Mouse (Mus musculus): Measurements from ENCODE around the gene Cmtm3. TPM values are rescaled to one million over a fixed set of nuclear protein-coding genes. Genes with fewer than 3 reads are reported as not detected.
A peak's percentile ranks its signal among the peaks of the same experiment; 100 is the strongest.

Gene Cmtm3
- polyA plus RNA-seq, 1 experiment: 22.8 TPM

DNA sequence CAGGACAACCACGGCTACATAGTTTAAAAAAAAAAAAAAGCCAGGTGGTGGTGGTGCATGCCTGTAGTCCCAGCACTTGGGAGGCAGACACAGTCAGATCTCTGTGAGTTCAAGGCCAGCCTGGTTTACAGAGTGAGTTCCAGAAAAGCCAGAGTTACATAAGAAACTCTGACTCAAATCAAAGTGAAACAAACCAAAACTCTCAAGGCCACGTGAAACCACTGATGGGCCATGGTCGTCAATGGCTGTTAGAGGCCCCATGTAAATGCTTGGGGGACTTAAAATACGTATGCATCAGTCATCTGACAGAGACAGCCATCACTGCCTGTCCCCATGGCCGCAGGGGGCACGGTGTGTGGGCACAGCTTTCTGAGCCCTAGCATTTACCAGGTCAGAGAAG, 31.9 kb downstream of the Cmtm3 start:
- Histone ChIP-seq H3K4me1 (ENCODE audit: control insufficient read depth, insufficient read depth, low read length) (no peaks in the 10 kb centered on the region), H3K4me3 (replicated peaks; ENCODE audit: control insufficient read depth, low read depth, low read length) (no peak overlapping the region), H3K27ac (ENCODE audit: control insufficient read depth, insufficient read depth, low read depth, low read length, poor library complexity) (no peak overlapping the region)
- WGBS: 79% methylated on average over 6 of the region's 6 CpGs
- no peak for TF ChIP-seq POLR2A (IDR thresholded peaks at IDR 0.05; ENCODE audit: borderline replicate concordance, control insufficient read depth, low read depth, low read length)
- no peak for TF ChIP-seq CTCF (IDR thresholded peaks at IDR 0.05; ENCODE audit: control insufficient read depth, insufficient read depth, low read length)

DNA sequence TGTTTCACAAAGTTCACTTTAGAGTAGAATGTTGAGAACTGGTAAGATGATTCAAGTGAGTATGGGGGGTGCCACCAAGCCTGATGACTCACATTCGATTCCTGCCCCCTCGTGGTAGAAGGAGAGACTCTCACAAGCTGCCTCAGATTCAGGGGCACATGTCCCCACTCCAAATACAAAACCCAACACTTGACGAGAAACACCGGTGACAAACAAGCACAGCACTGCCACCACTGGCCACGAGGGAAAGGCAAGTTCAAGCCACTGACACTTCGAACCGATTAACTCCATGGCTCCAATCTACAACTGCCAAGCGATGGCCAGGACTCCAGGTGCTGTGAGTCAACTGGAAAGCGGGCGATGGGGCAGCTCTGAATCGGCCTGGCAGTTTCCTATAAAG, 34.6 kb downstream of the Cmtm3 start:
- WGBS: 75% methylated on average over 11 of the region's 11 CpGs
- Histone ChIP-seq H3K27ac (ENCODE audit: control insufficient read depth, insufficient read depth, low read depth, low read length, poor library complexity) (no peak overlapping the region), H3K4me3 (replicated peaks; ENCODE audit: control insufficient read depth, low read depth, low read length) (no peak overlapping the region), H3K4me1 (ENCODE audit: control insufficient read depth, insufficient read depth, low read length) (no peaks in the 10 kb centered on the region)
- TF ChIP-seq CTCF (IDR thresholded peaks at IDR 0.05; ENCODE audit: control insufficient read depth, insufficient read depth, low read length): peak; percentile 23; the same call in 1 of the 2 replicates
- no peak for TF ChIP-seq POLR2A (IDR thresholded peaks at IDR 0.05; ENCODE audit: borderline replicate concordance, control insufficient read depth, low read depth, low read length)

DNA sequence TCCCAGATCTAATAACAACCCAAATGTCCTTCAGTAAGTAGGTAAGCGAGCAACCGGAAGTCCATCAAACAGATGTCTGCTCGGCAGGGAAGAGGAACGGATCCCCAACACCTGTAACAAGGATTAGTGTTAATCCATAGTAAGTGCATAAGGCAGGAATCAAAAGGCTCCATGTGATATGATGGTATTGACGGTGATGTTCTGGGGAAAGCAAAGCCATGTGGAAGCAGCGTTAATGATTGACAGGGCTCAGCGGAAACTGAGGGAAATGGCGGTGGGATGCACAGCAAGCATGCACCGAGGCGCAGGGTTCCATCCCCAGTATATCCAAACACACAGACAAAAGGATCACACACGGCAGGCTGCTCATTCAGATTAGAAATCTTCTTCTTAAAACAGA, 35.1 kb downstream of the Cmtm3 start:
- 88% methylated on average over 11 of the region's 11 CpGs for WGBS
- H3K4me3 ChIP-seq (replicated peaks; ENCODE audit: control insufficient read depth, low read depth, low read length): no peak overlapping the region
- no peaks in the 10 kb centered on the region for H3K4me1 ChIP-seq (ENCODE audit: control insufficient read depth, insufficient read depth, low read length)
- H3K27ac ChIP-seq (ENCODE audit: control insufficient read depth, insufficient read depth, low read depth, low read length, poor library complexity): no peak overlapping the region
- TF ChIP-seq POLR2A (IDR thresholded peaks at IDR 0.05; ENCODE audit: borderline replicate concordance, control insufficient read depth, low read depth, low read length) (no peak), CTCF (IDR thresholded peaks at IDR 0.05; ENCODE audit: control insufficient read depth, insufficient read depth, low read length) (no peak)

DNA sequence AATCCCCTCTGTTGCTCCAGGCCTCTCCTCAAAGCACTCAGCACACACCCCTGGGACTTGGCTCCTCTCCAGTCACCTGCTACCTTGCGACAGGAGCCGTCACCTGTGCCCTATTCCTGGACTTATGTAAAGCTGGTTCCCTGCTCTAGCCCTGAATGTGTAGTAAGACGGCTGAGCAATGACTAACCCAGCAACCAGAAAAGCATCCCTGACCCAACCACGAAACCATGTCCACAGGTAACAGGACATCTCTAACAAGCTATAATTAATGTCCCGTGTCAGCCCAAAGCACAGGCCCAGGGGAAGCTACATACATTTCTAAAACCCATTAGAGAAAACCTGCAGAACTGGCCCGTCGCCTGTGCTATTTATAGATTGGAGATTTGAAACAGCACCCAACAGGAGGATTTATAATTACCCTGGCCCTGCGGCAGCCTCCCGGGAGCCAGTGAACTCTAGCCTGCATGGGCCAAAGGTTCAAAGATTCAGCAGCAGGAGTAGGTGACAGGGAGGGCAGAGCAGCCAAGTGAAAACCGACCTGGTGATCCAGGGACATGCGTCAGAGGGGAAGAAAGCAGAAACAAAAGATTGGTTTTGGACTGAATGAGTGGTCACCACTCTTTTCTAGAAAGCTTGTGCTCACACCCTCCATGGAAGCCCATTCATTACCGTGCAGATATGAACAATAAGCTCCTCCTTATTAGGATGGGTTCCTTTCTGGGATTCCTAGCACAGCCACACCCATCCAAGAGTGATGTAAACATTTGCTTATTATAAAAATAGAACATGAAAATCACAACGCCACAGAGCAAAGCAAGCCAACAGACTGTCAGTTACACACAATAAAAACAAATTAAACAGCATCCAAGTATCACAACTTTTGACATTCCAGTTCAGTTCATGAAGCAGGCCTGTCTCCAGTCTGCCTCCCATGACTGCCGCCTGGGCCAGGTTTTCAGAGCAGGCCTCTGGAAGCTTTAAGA, 35.9 kb downstream of the Cmtm3 start:
- TF ChIP-seq CTCF (IDR thresholded peaks at IDR 0.05; ENCODE audit: control insufficient read depth, insufficient read depth, low read length): no peak
- no peak for TF ChIP-seq POLR2A (IDR thresholded peaks at IDR 0.05; ENCODE audit: borderline replicate concordance, control insufficient read depth, low read depth, low read length)
- no peak overlapping the region for H3K27ac ChIP-seq (ENCODE audit: control insufficient read depth, insufficient read depth, low read depth, low read length, poor library complexity)
- WGBS: 71% methylated on average over 14 of the region's 14 CpGs

DNA sequence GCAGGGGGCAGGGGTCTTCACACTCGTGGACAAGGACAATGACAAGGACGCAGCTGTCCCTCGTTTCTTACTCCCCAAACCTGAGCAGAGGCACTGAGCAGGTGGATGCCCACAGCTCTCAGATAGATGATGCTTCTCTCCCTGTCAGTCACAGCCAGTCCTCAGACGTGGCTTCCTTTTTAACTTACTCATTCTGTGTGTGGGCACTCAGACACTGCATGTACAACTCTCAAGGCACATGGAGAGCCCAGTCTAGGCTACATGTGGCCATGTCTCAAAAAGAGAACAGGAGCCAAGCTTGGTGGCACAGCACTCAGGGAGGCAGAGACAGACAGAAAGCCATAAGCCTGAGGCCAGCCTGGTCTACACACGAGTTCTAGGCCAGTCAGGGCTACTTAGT, 36.7 kb downstream of the Cmtm3 start:
- TF ChIP-seq POLR2A (IDR thresholded peaks at IDR 0.05; ENCODE audit: borderline replicate concordance, control insufficient read depth, low read depth, low read length) (no peak), CTCF (IDR thresholded peaks at IDR 0.05; ENCODE audit: control insufficient read depth, insufficient read depth, low read length) (no peak)
- no peaks in the 10 kb centered on the region for H3K4me1 ChIP-seq (ENCODE audit: control insufficient read depth, insufficient read depth, low read length)
- H3K4me3 ChIP-seq (replicated peaks; ENCODE audit: control insufficient read depth, low read depth, low read length): no peak overlapping the region
- no peak overlapping the region for H3K27ac ChIP-seq (ENCODE audit: control insufficient read depth, insufficient read depth, low read depth, low read length, poor library complexity)
- WGBS: 65% methylated on average over 5 of the region's 5 CpGs

More for the DNA sequence above, 35.9 kb downstream of the Cmtm3 start:
- H3K4me1 ChIP-seq (ENCODE audit: control insufficient read depth, insufficient read depth, low read length): no peaks in the 10 kb centered on the region
- no peak overlapping the region for H3K4me3 ChIP-seq (replicated peaks; ENCODE audit: control insufficient read depth, low read depth, low read length)

DNA sequence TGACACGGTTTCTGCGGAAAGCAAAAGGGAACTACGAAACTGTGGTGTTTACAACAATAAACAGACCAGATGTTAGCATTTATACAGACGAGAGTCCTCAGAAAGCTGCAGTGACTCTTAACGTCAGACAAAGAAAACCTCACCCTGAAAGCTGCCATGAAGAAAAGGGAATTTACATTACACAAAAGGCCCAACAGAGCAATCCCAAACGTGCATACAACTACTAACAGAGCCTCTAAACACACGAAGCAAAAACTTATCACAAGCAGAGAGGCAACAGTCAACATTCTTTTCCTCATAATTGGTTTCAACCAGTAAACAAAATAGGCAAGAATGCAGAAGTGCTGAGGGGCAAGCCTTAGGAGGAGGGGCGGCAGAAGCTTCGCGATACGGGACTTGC, 37.5 kb downstream of the Cmtm3 start:
- Histone ChIP-seq H3K4me3 (replicated peaks; ENCODE audit: control insufficient read depth, low read depth, low read length) (no peak overlapping the region), H3K27ac (ENCODE audit: control insufficient read depth, insufficient read depth, low read depth, low read length, poor library complexity) (no peak overlapping the region), H3K4me1 (ENCODE audit: control insufficient read depth, insufficient read depth, low read length) (no peaks in the 10 kb centered on the region)
- 77% methylated on average over 11 of the region's 11 CpGs for WGBS
- TF ChIP-seq CTCF (IDR thresholded peaks at IDR 0.05; ENCODE audit: control insufficient read depth, insufficient read depth, low read length) (no peak), POLR2A (IDR thresholded peaks at IDR 0.05; ENCODE audit: borderline replicate concordance, control insufficient read depth, low read depth, low read length) (no peak)

DNA sequence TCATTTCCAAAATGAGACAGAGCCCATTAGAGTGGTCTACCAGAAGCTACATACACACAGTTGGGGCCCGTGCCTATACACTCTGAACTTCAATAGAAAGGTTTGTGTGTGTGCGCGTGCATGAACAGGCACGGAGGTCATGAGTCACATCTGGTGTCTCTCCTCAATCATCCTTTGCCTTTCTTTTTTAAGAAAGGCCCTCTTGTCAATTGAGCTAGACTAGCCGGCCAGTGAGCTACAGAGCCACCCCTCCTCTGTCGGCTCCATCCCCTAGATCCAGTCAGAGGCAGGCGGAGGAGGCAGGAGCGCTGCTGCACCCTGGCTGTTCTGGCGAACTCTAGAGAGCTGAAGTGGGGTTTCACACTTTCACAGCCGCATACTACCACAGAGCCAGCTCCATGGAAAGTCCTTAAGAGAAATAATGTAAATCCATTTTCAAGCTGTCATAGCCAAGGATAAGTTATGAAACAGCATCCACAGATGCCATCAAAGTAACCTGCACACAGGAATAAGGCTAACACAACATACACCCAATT, 40.2 kb downstream of the Cmtm3 start:
- 88% methylated on average over 10 of the region's 10 CpGs for WGBS

DNA sequence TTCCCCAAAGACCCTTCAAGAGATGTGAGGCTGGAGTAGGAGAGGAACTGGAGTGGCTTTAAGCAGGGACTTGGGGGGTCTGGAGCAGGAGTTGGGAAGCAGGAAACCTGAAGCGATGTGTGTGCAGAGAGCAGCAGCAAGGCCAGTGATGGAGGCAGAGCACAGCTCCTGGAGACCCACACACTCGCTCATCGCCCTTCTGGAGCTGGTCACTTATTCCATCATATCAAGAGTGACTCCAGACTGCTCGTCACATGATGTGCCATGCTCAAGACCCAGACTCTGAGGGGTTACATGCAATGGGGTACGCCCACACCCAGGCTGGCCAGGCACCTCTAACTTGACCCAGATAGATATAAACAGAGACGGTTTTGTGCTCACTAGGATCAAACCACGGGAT, 41.1 kb downstream of the Cmtm3 start:
- WGBS: 83% methylated on average over 7 of the region's 7 CpGs
- H3K4me1 ChIP-seq (ENCODE audit: control insufficient read depth, insufficient read depth, low read length): peaks cover 2% of the 10 kb centered on the region; the same call in 1 of the 2 replicates
- TF ChIP-seq POLR2A (IDR thresholded peaks at IDR 0.05; ENCODE audit: borderline replicate concordance, control insufficient read depth, low read depth, low read length) (no peak), CTCF (IDR thresholded peaks at IDR 0.05; ENCODE audit: control insufficient read depth, insufficient read depth, low read length) (no peak)
- no peak overlapping the region for H3K4me3 ChIP-seq (replicated peaks; ENCODE audit: control insufficient read depth, low read depth, low read length)
- H3K27ac ChIP-seq (ENCODE audit: control insufficient read depth, insufficient read depth, low read depth, low read length, poor library complexity): no peak overlapping the region

More for the DNA sequence above, 40.2 kb downstream of the Cmtm3 start:
- H3K4me1 ChIP-seq (ENCODE audit: control insufficient read depth, insufficient read depth, low read length): peaks cover 2% of the 10 kb centered on the region; the same call in 1 of the 2 replicates
- no peak overlapping the region for H3K4me3 ChIP-seq (replicated peaks; ENCODE audit: control insufficient read depth, low read depth, low read length)
- no peak for TF ChIP-seq CTCF (IDR thresholded peaks at IDR 0.05; ENCODE audit: control insufficient read depth, insufficient read depth, low read length)
- no peak for TF ChIP-seq POLR2A (IDR thresholded peaks at IDR 0.05; ENCODE audit: borderline replicate concordance, control insufficient read depth, low read depth, low read length)
- H3K27ac ChIP-seq (ENCODE audit: control insufficient read depth, insufficient read depth, low read depth, low read length, poor library complexity): no peak overlapping the region

Measured in bone marrow, adult 2 months (tissue).